Mouse (Mus musculus) megakaryocyte, embryonic 14.5 days (primary cell): ENCODE data around the gene Rimkla.

Experiments
- FLI1 ChIP-seq: IDR thresholded peaks from 2 replicates; pipeline ENCODE4 v1.6.1; 2012; ENCODE audit warnings: low read length, inconsistent platforms, mixed read lengths
- GATA1 ChIP-seq: IDR thresholded peaks from 3 replicates; pipeline ENCODE4 v1.6.1; 2012; ENCODE audit warnings: mixed read lengths, low read length, inconsistent platforms, borderline replicate concordance

GRCm38 (mm10) chr4:119447786-119448185 lies 44.6 kb downstream of the Rimkla start:
- no peak for TF ChIP-seq GATA1
- TF ChIP-seq FLI1, result no peak
